Mouse (Mus musculus) hindbrain, postnatal 0 days (tissue): ENCODE measurements at regions not wholly inside any gene's neighbourhood (a gene's known extent, or its start where the extent isn't known, plus 50 kb on each side); places are given as distances from the start of the nearest gene placed in this dataset.

Source experiments
- ATAC-seq: fragments of 200-750 bp; cut with Nextera tagmentation; 2 replicates; pipeline ENCODE4 v1.8.0; 2017; ENCODE audit warnings: mild to moderate bottlenecking, moderate TSS enrichment, moderate library complexity
- DNase-seq: peaks from one replicate; pipeline ENCODE4 v3.0.0-alpha.2; 2015; ENCODE audit warnings: low spot score
- H3K27ac ChIP-seq: fragments of 300-500 bp; sonication (generic); 2 replicates; pipeline ENCODE4 v1.5.1; 2014; ENCODE audit warnings: mild to moderate bottlenecking
- H3K27me3 ChIP-seq: fragments of 300-500 bp; sonication (generic); 2 replicates; pipeline ENCODE4 v1.6.1; 2014; ENCODE audit warnings: low read length, mixed read lengths; ENCODE audit not compliant: insufficient read depth
- H3K36me3 ChIP-seq: fragments of 300-500 bp; sonication (generic); 2 replicates; pipeline ENCODE4 v1.6.1; 2014; ENCODE audit warnings: low read length, mixed read lengths; ENCODE audit not compliant: insufficient read depth
- H3K4me1 ChIP-seq: fragments of 300-500 bp; sonication (generic); 2 replicates; pipeline ENCODE4 v1.6.1; 2014; ENCODE audit warnings: antibody characterized with exemption, low read length, mixed read lengths; ENCODE audit not compliant: insufficient read depth
- H3K4me2 ChIP-seq: fragments of 300-500 bp; sonication (generic); 2 replicates; pipeline ENCODE4 v1.6.1; 2014; ENCODE audit warnings: low read depth, mild to moderate bottlenecking, low read length, moderate library complexity, mixed read lengths
- H3K4me3 ChIP-seq: fragments of 300-500 bp; sonication (generic); 2 replicates; pipeline ENCODE4 v1.5.1; 2014; ENCODE audit warnings: low read length
- H3K9ac ChIP-seq: fragments of 300-500 bp; sonication (generic); replicated peaks from 2 replicates; pipeline ENCODE4 v1.6.1; 2014; ENCODE audit warnings: mild to moderate bottlenecking, low read length, moderate library complexity, mixed read lengths
- H3K9me3 ChIP-seq: fragments of 300-500 bp; sonication (generic); 2 replicates; pipeline ENCODE4 v1.6.1; 2016; ENCODE audit warnings: low read length, mixed read lengths
- CTCF ChIP-seq: IDR thresholded peaks from 2 replicates; pipeline ENCODE4 v1.5.1; 2016; ENCODE audit warnings: antibody characterized with exemption, control low read depth, low read depth
- WGBS: fragments of 180-500 bp; shearing (Covaris S2); extraction: QIAGEN DNeasy Blood & Tissue Kit; methylation state at CpG from one replicate; pipeline ENCODE4 v1.1.7; 2014; 5-methylcytosine and 5-hydroxymethylcytosine counted together

- no peak overlapping the region for H3K4me3 ChIP-seq
- no peak for DNase-seq
- H3K9ac ChIP-seq: no peak overlapping the region
- no peak overlapping the region for H3K27ac ChIP-seq
- H3K4me1 ChIP-seq: no peaks in the 10 kb centered on the region
- ATAC-seq: no peak
- 55% methylated on average over 13 of the region's 13 CpGs for WGBS
- TF ChIP-seq CTCF: no peak
- H3K9me3 ChIP-seq: no peaks in the 10 kb centered on the region
- no peaks in the 10 kb centered on the region for H3K27me3 ChIP-seq
- no peaks in the 10 kb centered on the region for H3K36me3 ChIP-seq
- H3K4me2 ChIP-seq: no peak overlapping the region
These were observed 284.8 kb upstream of the Map3k7 start for GRCm38 (mm10) chr4:31679007-31679590.

- ATAC-seq: no peak
- 81% methylated on average over 2 of the region's 2 CpGs for WGBS
These were observed 282.9 kb upstream of the Map3k7 start for GRCm38 (mm10) chr4:31680958-31681357.

GRCm38 (mm10) chr4:31689083-31689482 is 274.8 kb upstream of the Map3k7 start:
- no peak for DNase-seq
- no peak for ATAC-seq
- Histone ChIP-seq H3K27me3 (no peaks in the 10 kb centered on the region), H3K9ac (no peak overlapping the region), H3K36me3 (no peaks in the 10 kb centered on the region), H3K9me3 (no peaks in the 10 kb centered on the region), H3K4me3 (no peak overlapping the region), H3K27ac (no peak overlapping the region), H3K4me1 (no peaks in the 10 kb centered on the region), H3K4me2 (no peak overlapping the region)
- TF ChIP-seq CTCF: no peak
- WGBS: 94% methylated on average over 2 of the region's 2 CpGs

More at GRCm38 (mm10) chr4:31680958-31681357, 282.9 kb upstream of the Map3k7 start:
- no peaks in the 10 kb centered on the region for H3K27me3 ChIP-seq
- no peaks in the 10 kb centered on the region for H3K9me3 ChIP-seq
- H3K27ac ChIP-seq: no peak overlapping the region
- H3K36me3 ChIP-seq: no peaks in the 10 kb centered on the region
- H3K4me1 ChIP-seq: no peaks in the 10 kb centered on the region
- TF ChIP-seq CTCF: no peak
- DNase-seq: no peak
- no peak overlapping the region for H3K4me2 ChIP-seq
- no peak overlapping the region for H3K4me3 ChIP-seq
- H3K9ac ChIP-seq: no peak overlapping the region

- 67% methylated on average over 9 of the region's 9 CpGs for WGBS
- Histone ChIP-seq H3K27me3 (no peaks in the 10 kb centered on the region), H3K9ac (no peak overlapping the region), H3K27ac (no peak overlapping the region), H3K4me1 (no peaks in the 10 kb centered on the region), H3K4me3 (no peak overlapping the region), H3K9me3 (no peaks in the 10 kb centered on the region), H3K4me2 (no peak overlapping the region), H3K36me3 (no peaks in the 10 kb centered on the region)
- ATAC-seq (no peak), DNase-seq (no peak)
- TF ChIP-seq CTCF: no peak
These were observed 266.0 kb upstream of the Map3k7 start for GRCm38 (mm10) chr4:31697769-31698505.

- Histone ChIP-seq H3K27me3 (no peaks in the 10 kb centered on the region), H3K9me3 (no peaks in the 10 kb centered on the region), H3K4me1 (no peaks in the 10 kb centered on the region), H3K9ac (no peak overlapping the region), H3K27ac (no peak overlapping the region), H3K4me2 (no peak overlapping the region), H3K4me3 (no peak overlapping the region), H3K36me3 (no peaks in the 10 kb centered on the region)
- TF ChIP-seq CTCF: no peak
- 80% methylated on average over 4 of the region's 4 CpGs for WGBS
- ATAC-seq: no peak
- no peak for DNase-seq
These were observed 265.5 kb upstream of the Map3k7 start for GRCm38 (mm10) chr4:31698506-31698782.

- no peaks in the 10 kb centered on the region for H3K36me3 ChIP-seq
- H3K4me1 ChIP-seq: no peaks in the 10 kb centered on the region
- no peak overlapping the region for H3K9ac ChIP-seq
- H3K4me2 ChIP-seq: no peak overlapping the region
- TF ChIP-seq CTCF: no peak
- ATAC-seq: no peak
- DNase-seq: peak; percentile 60
- no peaks in the 10 kb centered on the region for H3K27me3 ChIP-seq
- WGBS: 59% methylated on average over 5 of the region's 5 CpGs
- H3K9me3 ChIP-seq: no peaks in the 10 kb centered on the region
- H3K27ac ChIP-seq: no peak overlapping the region
- no peak overlapping the region for H3K4me3 ChIP-seq
These were observed 264.6 kb upstream of the Map3k7 start for GRCm38 (mm10) chr4:31699296-31699695.

GRCm38 (mm10) chr4:31714054-31714651 is 249.7 kb upstream of the Map3k7 start:
- DNase-seq (no peak), ATAC-seq (no peak)
- 86% methylated on average over 2 of the region's 2 CpGs for WGBS
- Histone ChIP-seq H3K9ac (no peak overlapping the region), H3K4me3 (no peak overlapping the region), H3K9me3 (no peaks in the 10 kb centered on the region), H3K27ac (no peak overlapping the region), H3K36me3 (no peaks in the 10 kb centered on the region), H3K4me2 (no peak overlapping the region), H3K4me1 (no peaks in the 10 kb centered on the region), H3K27me3 (no peaks in the 10 kb centered on the region)
- TF ChIP-seq CTCF: no peak
